Mouse (Mus musculus): ENCODE results near the gene Gpr25. TPM values are rescaled to one million over a fixed set of nuclear protein-coding genes. Genes with fewer than 3 reads are reported as not detected.

Gene Gpr25
- polyA plus RNA-seq, 1 experiment from 2014 or later, result not detected

GRCm38 (mm10) chr1:136230201-136230600 lies 30.5 kb downstream of the Gpr25 start:
- H3K9me3 ChIP-seq (ENCODE audit: control insufficient read depth, low read length), result no peaks in the 10 kb centered on the region
- H3K36me3 ChIP-seq (ENCODE audit: control insufficient read depth, insufficient read depth, low read length), result peaks cover 17% of the 10 kb centered on the region; the same call in 1 of the 2 replicates
- H3K27me3 ChIP-seq (ENCODE audit: control insufficient read depth, insufficient read depth, low read length), result no peaks in the 10 kb centered on the region
- ATAC-seq (ENCODE audit: low FRiP score, low TSS enrichment), result no peak
- WGBS, result 27% methylated on average over 11 of the region's 11 CpGs
- H3K4me2 ChIP-seq (replicated peaks; ENCODE audit: low read depth, low read length), result peak overlapping the region; percentile 52
- peak overlapping the region; percentile 37 for H3K9ac ChIP-seq (ENCODE audit: low read depth, low read length)
- peak overlapping the region; percentile 16; the same call in 1 of the 2 replicates for H3K4me3 ChIP-seq (ENCODE audit: low read length)
- H3K4me1 ChIP-seq (ENCODE audit: control insufficient read depth, insufficient read depth, low read length), result peaks cover 54% of the 10 kb centered on the region
- peak overlapping the region; percentile 56 for H3K27ac ChIP-seq (ENCODE audit: low read depth, low read length)

GRCm38 (mm10) chr1:136229040-136229373 lies 31.7 kb downstream of the Gpr25 start:
- H3K36me3 ChIP-seq (ENCODE audit: control insufficient read depth, insufficient read depth, low read length), result peaks cover 25% of the 10 kb centered on the region
- peak overlapping the region; percentile 52; the same call in 1 of the 2 replicates for H3K27ac ChIP-seq (ENCODE audit: low read depth, low read length)
- no peaks in the 10 kb centered on the region for H3K27me3 ChIP-seq (ENCODE audit: control insufficient read depth, insufficient read depth, low read length)
- H3K9ac ChIP-seq (ENCODE audit: low read depth, low read length), result no peak overlapping the region
- peaks cover 51% of the 10 kb centered on the region for H3K4me1 ChIP-seq (ENCODE audit: control insufficient read depth, insufficient read depth, low read length)
- WGBS, result 11% methylated on average over 6 of the region's 6 CpGs
- H3K4me2 ChIP-seq (replicated peaks; ENCODE audit: low read depth, low read length), result peak overlapping the region; percentile 52
- H3K9me3 ChIP-seq (ENCODE audit: control insufficient read depth, low read length), result no peaks in the 10 kb centered on the region
- ATAC-seq (ENCODE audit: low FRiP score, low TSS enrichment), result no peak
- peak overlapping the region; percentile 14 for H3K4me3 ChIP-seq (ENCODE audit: low read length)

- peak overlapping the region; percentile 14 for H3K4me3 ChIP-seq (ENCODE audit: low read length)
- no peaks in the 10 kb centered on the region for H3K9me3 ChIP-seq (ENCODE audit: control insufficient read depth, low read length)
- H3K36me3 ChIP-seq (ENCODE audit: control insufficient read depth, insufficient read depth, low read length), result peaks cover 30% of the 10 kb centered on the region
- H3K9ac ChIP-seq (ENCODE audit: low read depth, low read length), result peak overlapping the region; percentile 37; the same call in 1 of the 2 replicates
- H3K4me2 ChIP-seq (replicated peaks; ENCODE audit: low read depth, low read length), result peak overlapping the region; percentile 52
- peak; percentile 33; the same call in 1 of the 2 replicates for ATAC-seq (ENCODE audit: low FRiP score, low TSS enrichment)
- no peaks in the 10 kb centered on the region for H3K27me3 ChIP-seq (ENCODE audit: control insufficient read depth, insufficient read depth, low read length)
- 20% methylated on average over 13 of the region's 13 CpGs for WGBS
- peak overlapping the region; percentile 52; the same call in 1 of the 2 replicates for H3K27ac ChIP-seq (ENCODE audit: low read depth, low read length)
- H3K4me1 ChIP-seq (ENCODE audit: control insufficient read depth, insufficient read depth, low read length), result peaks cover 51% of the 10 kb centered on the region
These were observed 32.2 kb downstream of the Gpr25 start for GRCm38 (mm10) chr1:136228328-136229039.

- WGBS, result 72% methylated on average over 4 of the region's 4 CpGs
- no peaks in the 10 kb centered on the region for H3K9me3 ChIP-seq (ENCODE audit: control insufficient read depth, low read length)
- peaks cover 48% of the 10 kb centered on the region for H3K4me1 ChIP-seq (ENCODE audit: control insufficient read depth, insufficient read depth, low read length)
- H3K4me3 ChIP-seq (ENCODE audit: low read length), result no peak overlapping the region
- no peak overlapping the region for H3K9ac ChIP-seq (ENCODE audit: low read depth, low read length)
- ATAC-seq (ENCODE audit: low FRiP score, low TSS enrichment), result no peak
- H3K27ac ChIP-seq (ENCODE audit: low read depth, low read length), result no peak overlapping the region; the same call in 1 of the 2 replicates
- no peak overlapping the region for H3K4me2 ChIP-seq (replicated peaks; ENCODE audit: low read depth, low read length)
- peaks cover 33% of the 10 kb centered on the region for H3K36me3 ChIP-seq (ENCODE audit: control insufficient read depth, insufficient read depth, low read length)
- H3K27me3 ChIP-seq (ENCODE audit: control insufficient read depth, insufficient read depth, low read length), result no peaks in the 10 kb centered on the region
These were observed 32.8 kb downstream of the Gpr25 start for GRCm38 (mm10) chr1:136227870-136228269.

- no peaks in the 10 kb centered on the region for H3K9me3 ChIP-seq (ENCODE audit: control insufficient read depth, low read length)
- H3K9ac ChIP-seq (ENCODE audit: low read depth, low read length), result no peak overlapping the region
- H3K27me3 ChIP-seq (ENCODE audit: control insufficient read depth, insufficient read depth, low read length), result no peaks in the 10 kb centered on the region
- no peak overlapping the region for H3K4me3 ChIP-seq (ENCODE audit: low read length)
- ATAC-seq (ENCODE audit: low FRiP score, low TSS enrichment), result no peak
- no peak overlapping the region for H3K27ac ChIP-seq (ENCODE audit: low read depth, low read length)
- WGBS, result 72% methylated on average over 8 of the region's 8 CpGs
- peaks cover 36% of the 10 kb centered on the region for H3K4me1 ChIP-seq (ENCODE audit: control insufficient read depth, insufficient read depth, low read length)
- H3K36me3 ChIP-seq (ENCODE audit: control insufficient read depth, insufficient read depth, low read length), result peaks cover 37% of the 10 kb centered on the region
- no peak overlapping the region for H3K4me2 ChIP-seq (replicated peaks; ENCODE audit: low read depth, low read length)
These were observed 34.0 kb downstream of the Gpr25 start for GRCm38 (mm10) chr1:136226626-136227025.

- no peak overlapping the region for H3K4me3 ChIP-seq (ENCODE audit: low read length)
- H3K36me3 ChIP-seq (ENCODE audit: control insufficient read depth, insufficient read depth, low read length), result peaks cover 40% of the 10 kb centered on the region
- ATAC-seq (ENCODE audit: low FRiP score, low TSS enrichment), result no peak
- H3K27me3 ChIP-seq (ENCODE audit: control insufficient read depth, insufficient read depth, low read length), result no peaks in the 10 kb centered on the region
- no peak overlapping the region for H3K9ac ChIP-seq (ENCODE audit: low read depth, low read length)
- H3K27ac ChIP-seq (ENCODE audit: low read depth, low read length), result no peak overlapping the region
- H3K9me3 ChIP-seq (ENCODE audit: control insufficient read depth, low read length), result no peaks in the 10 kb centered on the region
- 93% methylated on average over 8 of the region's 8 CpGs for WGBS
- H3K4me1 ChIP-seq (ENCODE audit: control insufficient read depth, insufficient read depth, low read length), result peaks cover 33% of the 10 kb centered on the region
- no peak overlapping the region for H3K4me2 ChIP-seq (replicated peaks; ENCODE audit: low read depth, low read length)
These were observed 34.8 kb downstream of the Gpr25 start for GRCm38 (mm10) chr1:136225846-136226245.

GRCm38 (mm10) chr1:136223758-136224342 lies 36.8 kb downstream of the Gpr25 start:
- no peaks in the 10 kb centered on the region for H3K27me3 ChIP-seq (ENCODE audit: control insufficient read depth, insufficient read depth, low read length)
- no peak overlapping the region for H3K9ac ChIP-seq (ENCODE audit: low read depth, low read length)
- no peak overlapping the region for H3K4me3 ChIP-seq (ENCODE audit: low read length)
- H3K4me1 ChIP-seq (ENCODE audit: control insufficient read depth, insufficient read depth, low read length), result peaks cover 18% of the 10 kb centered on the region
- WGBS, result 90% methylated on average over 10 of the region's 10 CpGs
- ATAC-seq (ENCODE audit: low FRiP score, low TSS enrichment), result no peak
- H3K27ac ChIP-seq (ENCODE audit: low read depth, low read length), result no peak overlapping the region
- H3K36me3 ChIP-seq (ENCODE audit: control insufficient read depth, insufficient read depth, low read length), result peaks cover 52% of the 10 kb centered on the region
- no peaks in the 10 kb centered on the region for H3K9me3 ChIP-seq (ENCODE audit: control insufficient read depth, low read length)
- no peak overlapping the region for H3K4me2 ChIP-seq (replicated peaks; ENCODE audit: low read depth, low read length)

- no peak overlapping the region for H3K9ac ChIP-seq (ENCODE audit: low read depth, low read length)
- H3K27ac ChIP-seq (ENCODE audit: low read depth, low read length), result no peak overlapping the region
- 0 out of 2 replicates have a peak, but pooled peaks cover 4% of the 10 kb centered on the region for H3K4me1 ChIP-seq (ENCODE audit: control insufficient read depth, insufficient read depth, low read length)
- H3K9me3 ChIP-seq (ENCODE audit: control insufficient read depth, low read length), result no peaks in the 10 kb centered on the region
- H3K36me3 ChIP-seq (ENCODE audit: control insufficient read depth, insufficient read depth, low read length), result peaks cover 66% of the 10 kb centered on the region
- no peaks in the 10 kb centered on the region for H3K27me3 ChIP-seq (ENCODE audit: control insufficient read depth, insufficient read depth, low read length)
- WGBS, result 82% methylated on average over 10 of the region's 10 CpGs
- H3K4me3 ChIP-seq (ENCODE audit: low read length), result no peak overlapping the region
- ATAC-seq (ENCODE audit: low FRiP score, low TSS enrichment), result no peak
- no peak overlapping the region for H3K4me2 ChIP-seq (replicated peaks; ENCODE audit: low read depth, low read length)
These were observed 38.3 kb downstream of the Gpr25 start for GRCm38 (mm10) chr1:136222386-136222785.
